Mouse (Mus musculus): ENCODE measurements at regions not wholly inside any gene's neighbourhood (a gene's known extent, or its start where the extent isn't known, plus 50 kb on each side); places are given as distances from the start of the nearest gene placed in this dataset.
A peak's percentile ranks its signal among the peaks of the same experiment; 100 is the strongest.

DNA sequence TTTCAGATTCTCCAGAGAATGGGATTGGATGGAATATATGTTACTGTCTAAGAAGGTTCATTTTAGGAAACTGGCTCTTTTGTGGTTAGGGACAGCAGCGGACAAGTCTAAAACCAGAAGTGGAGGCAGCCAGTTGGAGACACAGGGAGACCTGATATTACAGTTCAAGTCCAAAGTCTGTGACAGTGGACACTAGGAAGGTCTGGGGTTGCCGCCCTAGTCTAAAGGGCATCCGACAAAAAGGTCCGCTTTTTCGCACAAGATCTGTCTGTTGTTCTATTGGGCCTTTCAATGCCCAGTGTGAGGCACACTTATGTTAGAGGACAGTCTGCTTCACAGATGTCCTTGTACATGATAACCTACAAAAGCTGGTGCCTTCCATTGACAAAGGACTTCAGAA, 152.9 kb upstream of the Mpped2 start:
- H3K4me3 ChIP-seq (ENCODE audit: low read length): no peak overlapping the region
- no peaks in the 10 kb centered on the region for H3K9me3 ChIP-seq (ENCODE audit: control insufficient read depth, low read length)
- no peaks in the 10 kb centered on the region for H3K4me1 ChIP-seq (ENCODE audit: control insufficient read depth, insufficient read depth, low read length)
- H3K4me2 ChIP-seq (replicated peaks; ENCODE audit: low read depth, low read length): no peak overlapping the region
- H3K27me3 ChIP-seq (ENCODE audit: control insufficient read depth, insufficient read depth, low read length): no peaks in the 10 kb centered on the region
- H3K9ac ChIP-seq (ENCODE audit: low read depth, low read length): no peak overlapping the region
- 97% methylated on average over 5 of the region's 5 CpGs for WGBS
- ATAC-seq (ENCODE audit: low FRiP score, low TSS enrichment): no peak
- H3K27ac ChIP-seq (ENCODE audit: low read depth, low read length): no peak overlapping the region
- H3K36me3 ChIP-seq (ENCODE audit: control insufficient read depth, insufficient read depth, low read length): no peaks in the 10 kb centered on the region

DNA sequence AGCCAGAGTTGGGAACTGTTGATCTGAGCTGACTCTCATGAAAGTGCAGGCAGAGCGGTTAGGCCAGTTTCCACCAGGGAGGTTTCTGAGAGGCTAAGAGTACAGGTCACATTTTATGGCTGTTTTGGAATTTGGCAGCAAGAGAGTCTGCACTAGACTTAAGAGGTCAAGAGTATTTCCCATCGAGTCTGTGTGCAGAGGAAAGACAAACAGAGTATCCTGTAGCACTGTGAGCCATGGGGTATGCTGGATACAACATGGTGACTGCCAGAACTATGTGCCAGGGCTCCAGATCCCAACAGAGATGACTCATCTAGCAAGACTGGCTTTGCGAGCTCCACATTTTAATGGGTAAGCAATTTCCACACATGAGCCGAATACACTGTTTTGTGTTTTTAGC, 146.0 kb upstream of the Mpped2 start:
- no peak overlapping the region for H3K4me3 ChIP-seq (ENCODE audit: low read length)
- peak; percentile 75 for ATAC-seq (ENCODE audit: low FRiP score, low TSS enrichment)
- WGBS: 48% methylated on average over 4 of the region's 4 CpGs
- H3K36me3 ChIP-seq (ENCODE audit: control insufficient read depth, insufficient read depth, low read length): no peaks in the 10 kb centered on the region
- no peaks in the 10 kb centered on the region for H3K27me3 ChIP-seq (ENCODE audit: control insufficient read depth, insufficient read depth, low read length)
- no peak overlapping the region for H3K9ac ChIP-seq (ENCODE audit: low read depth, low read length)
- no peaks in the 10 kb centered on the region for H3K9me3 ChIP-seq (ENCODE audit: control insufficient read depth, low read length)
- H3K4me2 ChIP-seq (replicated peaks; ENCODE audit: low read depth, low read length): no peak overlapping the region
- H3K4me1 ChIP-seq (ENCODE audit: control insufficient read depth, insufficient read depth, low read length): no peaks in the 10 kb centered on the region
- H3K27ac ChIP-seq (ENCODE audit: low read depth, low read length): no peak overlapping the region

DNA sequence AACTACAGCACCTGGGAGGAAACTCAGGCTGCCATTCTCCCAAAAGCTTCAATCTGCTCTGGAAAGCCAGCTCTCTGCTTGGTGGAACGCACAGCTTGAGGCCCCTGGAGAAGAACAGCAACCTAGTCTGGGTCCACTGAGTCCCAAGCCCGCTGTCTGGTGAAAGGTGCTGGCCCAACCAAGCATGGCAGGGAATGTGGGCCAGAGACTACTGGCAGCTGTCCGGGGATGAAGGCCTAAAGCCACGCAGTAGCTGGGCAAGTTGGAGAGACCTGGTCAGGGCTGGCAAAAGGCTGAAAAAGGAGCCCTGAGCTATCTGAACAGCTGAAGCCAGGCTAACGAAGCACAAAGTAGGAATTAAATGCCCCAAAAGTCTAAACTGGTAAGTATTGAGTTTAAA, 139.4 kb upstream of the Mpped2 start:
- no peaks in the 10 kb centered on the region for H3K36me3 ChIP-seq (ENCODE audit: control insufficient read depth, insufficient read depth, low read length)
- no peak overlapping the region for H3K4me3 ChIP-seq (ENCODE audit: low read length)
- H3K4me1 ChIP-seq (ENCODE audit: control insufficient read depth, insufficient read depth, low read length): no peaks in the 10 kb centered on the region
- ATAC-seq (ENCODE audit: low FRiP score, low TSS enrichment): no peak
- no peak overlapping the region for H3K4me2 ChIP-seq (replicated peaks; ENCODE audit: low read depth, low read length)
- 78% methylated on average over 5 of the region's 5 CpGs for WGBS
- H3K9ac ChIP-seq (ENCODE audit: low read depth, low read length): no peak overlapping the region
- no peak overlapping the region for H3K27ac ChIP-seq (ENCODE audit: low read depth, low read length)
- H3K27me3 ChIP-seq (ENCODE audit: control insufficient read depth, insufficient read depth, low read length): no peaks in the 10 kb centered on the region
- H3K9me3 ChIP-seq (ENCODE audit: control insufficient read depth, low read length): no peaks in the 10 kb centered on the region

DNA sequence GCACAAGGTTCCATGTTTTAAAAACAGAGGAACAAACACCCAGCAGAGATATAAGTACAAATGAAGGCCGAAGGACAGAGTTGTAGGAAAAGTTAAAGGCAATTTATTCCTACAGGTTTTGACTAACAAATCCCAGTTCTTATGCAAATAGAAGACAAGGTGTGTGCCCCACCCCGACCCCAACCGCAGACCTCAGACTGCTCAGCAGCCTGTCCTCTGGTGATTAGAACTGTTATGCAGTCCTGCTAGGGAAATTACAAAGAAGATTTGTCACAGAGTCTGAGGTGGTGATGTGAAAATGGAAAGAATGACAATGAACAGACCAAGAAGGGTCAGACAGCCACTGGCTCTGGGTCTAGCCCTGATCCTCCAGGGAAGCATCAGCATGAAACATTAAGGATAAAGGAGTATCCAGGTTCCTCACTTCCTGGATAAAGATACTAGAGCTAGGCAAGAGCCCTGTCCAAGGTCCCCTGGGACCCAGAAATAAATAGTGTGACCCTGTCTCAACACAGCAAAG, 131.4 kb upstream of the Mpped2 start:
- Histone ChIP-seq H3K4me1 (ENCODE audit: control insufficient read depth, insufficient read depth, low read length) (no peaks in the 10 kb centered on the region), H3K27ac (ENCODE audit: low read depth, low read length) (no peak overlapping the region), H3K36me3 (ENCODE audit: control insufficient read depth, insufficient read depth, low read length) (no peaks in the 10 kb centered on the region), H3K9ac (ENCODE audit: low read depth, low read length) (no peak overlapping the region), H3K4me2 (replicated peaks; ENCODE audit: low read depth, low read length) (no peak overlapping the region), H3K4me3 (ENCODE audit: low read length) (no peak overlapping the region), H3K9me3 (ENCODE audit: control insufficient read depth, low read length) (no peaks in the 10 kb centered on the region), H3K27me3 (ENCODE audit: control insufficient read depth, insufficient read depth, low read length) (no peaks in the 10 kb centered on the region)
- ATAC-seq (ENCODE audit: low FRiP score, low TSS enrichment): no peak
- WGBS: 78% methylated on average over 3 of the region's 3 CpGs

DNA sequence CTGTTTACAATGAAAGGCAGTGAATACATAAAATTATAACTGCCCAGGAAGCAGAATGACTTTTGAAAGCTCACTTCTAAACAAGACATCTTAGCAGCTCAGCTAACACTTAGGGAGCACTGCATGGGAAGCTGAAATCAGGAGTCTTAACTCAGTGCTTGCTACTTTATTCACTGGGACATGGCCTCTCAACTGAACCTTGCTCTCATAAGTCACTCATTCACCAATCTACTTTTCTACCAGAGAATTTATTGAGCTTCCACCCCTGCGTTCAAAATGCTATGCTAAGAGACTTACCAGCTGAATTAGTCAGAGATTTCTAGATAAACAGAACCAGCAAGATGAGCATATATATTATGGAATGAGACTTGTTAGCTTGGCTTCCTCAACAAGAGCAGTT, 122.8 kb upstream of the Mpped2 start:
- Histone ChIP-seq H3K9ac (ENCODE audit: low read depth, low read length) (no peak overlapping the region), H3K36me3 (ENCODE audit: control insufficient read depth, insufficient read depth, low read length) (no peaks in the 10 kb centered on the region), H3K27ac (ENCODE audit: low read depth, low read length) (no peak overlapping the region), H3K4me1 (ENCODE audit: control insufficient read depth, insufficient read depth, low read length) (no peaks in the 10 kb centered on the region), H3K27me3 (ENCODE audit: control insufficient read depth, insufficient read depth, low read length) (no peaks in the 10 kb centered on the region), H3K9me3 (ENCODE audit: control insufficient read depth, low read length) (0 out of 2 replicates have a peak, but pooled peaks cover 3% of the 10 kb centered on the region), H3K4me3 (ENCODE audit: low read length) (no peak overlapping the region), H3K4me2 (replicated peaks; ENCODE audit: low read depth, low read length) (no peak overlapping the region)
- 54% methylated on average over 1 of the region's 1 CpGs for WGBS
- no peak for ATAC-seq (ENCODE audit: low FRiP score, low TSS enrichment)

DNA sequence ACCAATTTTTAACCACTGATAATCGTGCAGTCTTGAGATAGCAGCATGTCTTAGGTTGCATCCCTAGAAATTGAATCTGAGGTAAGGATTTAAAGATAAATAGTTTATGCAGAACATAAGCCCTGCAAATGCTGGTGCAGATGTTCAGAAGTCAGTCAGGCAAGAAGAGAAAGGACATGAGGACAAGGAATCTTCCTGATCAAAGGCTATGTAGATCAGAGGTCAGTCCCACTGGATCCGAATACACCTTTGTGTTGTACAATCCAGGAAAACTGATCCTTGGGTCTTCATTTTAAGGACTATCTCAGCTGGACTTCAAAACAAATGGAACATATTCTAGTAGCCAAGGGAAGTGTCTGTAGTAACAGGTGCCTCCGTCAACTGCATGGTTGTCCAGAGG, 121.7 kb upstream of the Mpped2 start:
- Histone ChIP-seq H3K4me1 (ENCODE audit: control insufficient read depth, insufficient read depth, low read length) (no peaks in the 10 kb centered on the region), H3K9me3 (ENCODE audit: control insufficient read depth, low read length) (0 out of 2 replicates have a peak, but pooled peaks cover 3% of the 10 kb centered on the region), H3K4me3 (ENCODE audit: low read length) (no peak overlapping the region), H3K27ac (ENCODE audit: low read depth, low read length) (no peak overlapping the region), H3K27me3 (ENCODE audit: control insufficient read depth, insufficient read depth, low read length) (no peaks in the 10 kb centered on the region), H3K36me3 (ENCODE audit: control insufficient read depth, insufficient read depth, low read length) (no peaks in the 10 kb centered on the region), H3K4me2 (replicated peaks; ENCODE audit: low read depth, low read length) (no peak overlapping the region), H3K9ac (ENCODE audit: low read depth, low read length) (no peak overlapping the region)
- 67% methylated on average over 3 of the region's 3 CpGs for WGBS
- no peak for ATAC-seq (ENCODE audit: low FRiP score, low TSS enrichment)

DNA sequence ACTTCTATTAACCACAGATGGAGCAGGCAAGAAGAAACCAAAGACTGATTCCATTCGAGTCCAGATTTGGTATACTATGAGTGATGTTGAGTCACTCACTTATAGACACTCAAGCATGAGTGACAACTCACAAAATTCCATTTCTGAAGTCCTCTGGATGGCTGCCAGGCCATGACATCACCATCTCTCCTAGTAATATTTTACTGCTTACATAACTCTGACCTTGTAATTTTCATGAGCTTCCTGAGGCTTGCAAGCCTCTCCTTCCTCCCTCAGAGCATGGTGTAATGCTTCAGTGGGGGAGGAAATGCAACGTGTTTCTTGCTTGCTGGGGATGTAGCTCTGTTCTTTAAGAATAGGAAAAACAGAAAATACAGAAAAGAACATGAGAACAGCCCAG, 121.2 kb upstream of the Mpped2 start:
- Histone ChIP-seq H3K9me3 (ENCODE audit: control insufficient read depth, low read length) (0 out of 2 replicates have a peak, but pooled peaks cover 3% of the 10 kb centered on the region), H3K4me2 (replicated peaks; ENCODE audit: low read depth, low read length) (no peak overlapping the region), H3K9ac (ENCODE audit: low read depth, low read length) (no peak overlapping the region), H3K4me1 (ENCODE audit: control insufficient read depth, insufficient read depth, low read length) (peaks cover 2% of the 10 kb centered on the region; the same call in 1 of the 2 replicates), H3K27me3 (ENCODE audit: control insufficient read depth, insufficient read depth, low read length) (no peaks in the 10 kb centered on the region), H3K27ac (ENCODE audit: low read depth, low read length) (no peak overlapping the region), H3K4me3 (ENCODE audit: low read length) (no peak overlapping the region), H3K36me3 (ENCODE audit: control insufficient read depth, insufficient read depth, low read length) (no peaks in the 10 kb centered on the region)
- 56% methylated on average over 2 of the region's 2 CpGs for WGBS
- ATAC-seq (ENCODE audit: low FRiP score, low TSS enrichment): no peak

DNA sequence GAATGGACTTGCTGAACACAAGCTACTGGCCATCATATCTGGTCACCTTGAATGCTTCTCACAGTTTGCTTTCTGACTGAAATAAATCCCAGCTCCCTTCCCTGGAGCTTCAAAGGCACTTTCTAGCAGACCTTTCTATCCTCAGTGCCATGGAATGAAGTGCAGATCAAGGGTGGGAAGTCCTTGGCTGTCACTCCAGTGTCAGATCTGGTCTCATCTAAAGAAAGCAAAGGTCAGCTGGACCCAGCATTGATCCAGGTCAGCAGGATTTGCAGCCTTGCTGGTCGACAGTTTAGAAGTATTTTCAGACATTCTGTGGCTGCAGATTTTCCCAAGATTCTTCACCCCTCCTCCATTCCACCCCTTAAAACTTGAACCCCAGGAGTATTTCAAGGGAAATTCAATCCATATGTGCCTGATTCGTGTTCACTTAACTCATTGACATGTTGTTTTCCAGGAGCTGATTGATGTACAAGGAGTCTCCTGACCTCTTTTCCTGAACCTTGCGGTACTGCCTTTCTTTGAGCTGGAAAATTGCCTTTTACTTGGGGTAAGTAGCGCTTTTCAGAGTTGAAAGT, 116.2 kb upstream of the Mpped2 start:
- Histone ChIP-seq H3K36me3 (ENCODE audit: control insufficient read depth, insufficient read depth, low read length) (no peaks in the 10 kb centered on the region), H3K9me3 (ENCODE audit: control insufficient read depth, low read length) (no peaks in the 10 kb centered on the region), H3K27me3 (ENCODE audit: control insufficient read depth, insufficient read depth, low read length) (no peaks in the 10 kb centered on the region), H3K27ac (ENCODE audit: low read depth, low read length) (no peak overlapping the region), H3K4me3 (ENCODE audit: low read length) (no peak overlapping the region), H3K4me2 (replicated peaks; ENCODE audit: low read depth, low read length) (no peak overlapping the region), H3K9ac (ENCODE audit: low read depth, low read length) (no peak overlapping the region), H3K4me1 (ENCODE audit: control insufficient read depth, insufficient read depth, low read length) (peaks cover 4% of the 10 kb centered on the region; the same call in 1 of the 2 replicates)
- WGBS: 18% methylated on average over 4 of the region's 4 CpGs
- ATAC-seq (ENCODE audit: low FRiP score, low TSS enrichment): no peak

DNA sequence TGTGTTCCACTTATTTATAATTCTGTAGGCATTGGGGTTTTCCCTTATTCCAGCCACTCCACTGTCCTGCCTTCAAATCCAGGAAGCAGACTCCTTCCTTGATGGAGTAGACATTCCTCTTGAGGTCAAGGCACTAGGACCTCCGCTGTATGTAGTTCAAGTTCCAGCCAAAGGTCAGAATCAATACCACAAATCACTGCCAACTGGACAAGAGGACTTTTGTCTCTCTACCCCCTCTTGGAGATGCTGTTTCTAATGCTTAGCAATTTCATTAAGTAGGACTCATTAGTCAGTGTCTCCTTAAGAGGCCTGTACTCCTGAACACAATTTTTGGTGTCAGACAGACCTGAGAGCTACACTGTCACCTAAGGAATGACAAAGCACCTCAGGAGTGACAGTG, 115.0 kb upstream of the Mpped2 start:
- Histone ChIP-seq H3K4me2 (replicated peaks; ENCODE audit: low read depth, low read length) (no peak overlapping the region), H3K4me3 (ENCODE audit: low read length) (no peak overlapping the region), H3K4me1 (ENCODE audit: control insufficient read depth, insufficient read depth, low read length) (peaks cover 4% of the 10 kb centered on the region; the same call in 1 of the 2 replicates), H3K9ac (ENCODE audit: low read depth, low read length) (no peak overlapping the region), H3K27me3 (ENCODE audit: control insufficient read depth, insufficient read depth, low read length) (no peaks in the 10 kb centered on the region), H3K9me3 (ENCODE audit: control insufficient read depth, low read length) (no peaks in the 10 kb centered on the region), H3K27ac (ENCODE audit: low read depth, low read length) (no peak overlapping the region), H3K36me3 (ENCODE audit: control insufficient read depth, insufficient read depth, low read length) (no peaks in the 10 kb centered on the region)
- 50% methylated on average over 1 of the region's 1 CpGs for WGBS
- ATAC-seq (ENCODE audit: low FRiP score, low TSS enrichment): no peak

Data from kidney, embryonic 14.5 days (tissue).